Mouse (Mus musculus) liver, adult 2 months (tissue): Measurements from ENCODE around the gene Arpc2.

Experiments
- CTCF ChIP-seq: fragments of 200-500 bp; IDR thresholded peaks from 2 replicates; pipeline ENCODE4 v1.5.1; 2011; ENCODE audit warnings: low read depth, low read length, control low read depth
- POLR2A ChIP-seq: fragments of 200-500 bp; IDR thresholded peaks from 2 replicates; pipeline ENCODE4 v1.6.1; 2011; ENCODE audit warnings: low read length, control low read depth; ENCODE audit not compliant: insufficient read depth; ENCODE audit errors: extremely low read depth

- TF ChIP-seq CTCF, result no peak
- TF ChIP-seq POLR2A, result no peak
Observed at GRCm38 (mm10) chr1:74281372-74281771, 45.5 kb downstream of the Arpc2 start.
